Mouse (Mus musculus) ES-E14 (cell line): ENCODE results near the gene Gars.

Source experiments
- CHD2 ChIP-seq: IDR thresholded peaks from 2 replicates; pipeline ENCODE4 v1.6.1; 2014; ENCODE audit warnings: mild to moderate bottlenecking, low read depth, low read length, inconsistent platforms
- HCFC1 ChIP-seq: IDR thresholded peaks from 2 replicates; pipeline ENCODE4 v1.6.1; 2012; ENCODE audit warnings: low read length, inconsistent platforms, borderline replicate concordance; ENCODE audit not compliant: insufficient read depth
- MAFK ChIP-seq: IDR thresholded peaks from 2 replicates; pipeline ENCODE4 v1.6.1; 2014; ENCODE audit warnings: mild to moderate bottlenecking, low read depth, low read length, inconsistent platforms; ENCODE audit not compliant: insufficient read depth
- ZC3H11A ChIP-seq: IDR thresholded peaks from 2 replicates; pipeline ENCODE4 v1.6.1; 2012; ENCODE audit warnings: low read depth, mild to moderate bottlenecking, inconsistent platforms, low read length, borderline replicate concordance
- ZNF384 ChIP-seq: IDR thresholded peaks from 2 replicates; pipeline ENCODE4 v1.6.1; 2012; ENCODE audit warnings: low read depth, low read length, inconsistent platforms

GRCm38 (mm10) chr6:55010330-55011091 is 27.3 kb upstream of the Gars start:
- TF ChIP-seq CHD2 (no peak), MAFK (no peak), HCFC1 (no peak), ZNF384 (no peak), ZC3H11A (no peak)
